Mouse (Mus musculus): ENCODE results near the gene Mknk2. TPM values are rescaled to one million over a fixed set of nuclear protein-coding genes. Genes with fewer than 3 reads are reported as not detected.

Gene Mknk2
- polyA plus RNA-seq (2016; fragmentation: Nextera tagmentation; extraction: Ambion mirVana): 86.5 and 88.5 TPM in 2 replicates

- Histone ChIP-seq H3K27ac (peak within 1 kb of the TSS; percentile 93), H3K9me3 (no peaks in the 10 kb centered on the region), H3K4me2 (replicated peaks) (peak within 1 kb of the TSS; percentile 89), H3K36me3 (peaks cover 14% of the 10 kb centered on the region; the same call in 1 of the 2 replicates), H3K4me3 (peak within 1 kb of the TSS; percentile 68), H3K9ac (peak within 1 kb of the TSS; percentile 68), H3K27me3 (replicated peaks) (no peaks in the 10 kb centered on the region), H3K4me1 (peaks cover 52% of the 10 kb centered on the region)
- WGBS: 33% methylated on average over 8 of the region's 8 CpGs
- ATAC-seq (ENCODE audit: low FRiP score, low read depth): no peak
These were observed at the start of gene Mknk2 for GRCm38 (mm10) chr10:80677942-80678436. Mknk2 (minus strand) TSS chr10:80678112.

GRCm38 (mm10) chr10:80717281-80717680 is 39.4 kb upstream of the Mknk2 start:
- Histone ChIP-seq H3K9me3 (no peaks in the 10 kb centered on the region), H3K4me1 (no peaks in the 10 kb centered on the region), H3K9ac (no peak overlapping the region), H3K27me3 (replicated peaks) (no peaks in the 10 kb centered on the region), H3K27ac (no peak overlapping the region), H3K36me3 (peaks cover 98% of the 10 kb centered on the region), H3K4me3 (no peak overlapping the region), H3K4me2 (replicated peaks) (no peak overlapping the region)
- ATAC-seq (ENCODE audit: low FRiP score, low read depth): no peak
- 84% methylated on average over 1 of the region's 1 CpGs for WGBS

- ATAC-seq (ENCODE audit: low FRiP score, low read depth): no peak
- H3K36me3 ChIP-seq: peaks cover 99% of the 10 kb centered on the region
- WGBS: 91% methylated on average over 3 of the region's 3 CpGs
These were observed 32.9 kb upstream of the Mknk2 start for GRCm38 (mm10) chr10:80710834-80711233.

GRCm38 (mm10) chr10:80705479-80705878 is 27.6 kb upstream of the Mknk2 start:
- Histone ChIP-seq H3K4me1 (peaks cover 23% of the 10 kb centered on the region), H3K4me2 (replicated peaks) (no peak overlapping the region), H3K4me3 (no peak overlapping the region), H3K27me3 (replicated peaks) (no peaks in the 10 kb centered on the region), H3K36me3 (peaks cover 50% of the 10 kb centered on the region), H3K9ac (no peak overlapping the region), H3K27ac (no peak overlapping the region), H3K9me3 (no peaks in the 10 kb centered on the region)
- ATAC-seq (ENCODE audit: low FRiP score, low read depth): no peak
- 88% methylated on average over 3 of the region's 3 CpGs for WGBS

More at GRCm38 (mm10) chr10:80710834-80711233, 32.9 kb upstream of the Mknk2 start:
- no peak overlapping the region for H3K9ac ChIP-seq
- H3K4me3 ChIP-seq: no peak overlapping the region
- no peaks in the 10 kb centered on the region for H3K4me1 ChIP-seq
- H3K27me3 ChIP-seq (replicated peaks): no peaks in the 10 kb centered on the region
- H3K9me3 ChIP-seq: no peaks in the 10 kb centered on the region
- no peak overlapping the region for H3K4me2 ChIP-seq (replicated peaks)
- H3K27ac ChIP-seq: no peak overlapping the region

GRCm38 (mm10) chr10:80705033-80705432 is 27.1 kb upstream of the Mknk2 start:
- Histone ChIP-seq H3K9ac (0 out of 2 replicates have a peak overlapping the region, but pooled peaks have one; percentile 26), H3K4me2 (replicated peaks) (no peak overlapping the region), H3K27me3 (replicated peaks) (no peaks in the 10 kb centered on the region), H3K36me3 (peaks cover 46% of the 10 kb centered on the region), H3K4me1 (peaks cover 26% of the 10 kb centered on the region), H3K4me3 (no peak overlapping the region), H3K9me3 (no peaks in the 10 kb centered on the region), H3K27ac (no peak overlapping the region)
- no peak for ATAC-seq (ENCODE audit: low FRiP score, low read depth)
- 72% methylated on average over 3 of the region's 3 CpGs for WGBS

GRCm38 (mm10) chr10:80704418-80704817 is 26.5 kb upstream of the Mknk2 start:
- Histone ChIP-seq H3K36me3 (peaks cover 40% of the 10 kb centered on the region), H3K4me3 (no peak overlapping the region), H3K4me2 (replicated peaks) (0 out of 2 replicates have a peak overlapping the region, but pooled peaks have one; percentile 9), H3K9ac (no peak overlapping the region), H3K9me3 (no peaks in the 10 kb centered on the region), H3K4me1 (peaks cover 30% of the 10 kb centered on the region), H3K27ac (no peak overlapping the region), H3K27me3 (replicated peaks) (no peaks in the 10 kb centered on the region)
- 95% methylated on average over 5 of the region's 5 CpGs for WGBS
- ATAC-seq (ENCODE audit: low FRiP score, low read depth): no peak

- WGBS: 85% methylated on average over 5 of the region's 5 CpGs
- H3K9me3 ChIP-seq: no peaks in the 10 kb centered on the region
- H3K4me1 ChIP-seq: peaks cover 30% of the 10 kb centered on the region
- no peaks in the 10 kb centered on the region for H3K27me3 ChIP-seq (replicated peaks)
- no peak overlapping the region for H3K27ac ChIP-seq
- H3K4me2 ChIP-seq (replicated peaks): peak overlapping the region; percentile 83
- H3K9ac ChIP-seq: peak overlapping the region; percentile 54; the same call in 1 of the 2 replicates
- H3K4me3 ChIP-seq: peak overlapping the region; percentile 67; the same call in 1 of the 2 replicates
- peaks cover 32% of the 10 kb centered on the region for H3K36me3 ChIP-seq
- no peak for ATAC-seq (ENCODE audit: low FRiP score, low read depth)
These were observed 25.7 kb upstream of the Mknk2 start for GRCm38 (mm10) chr10:80703643-80704042.

GRCm38 (mm10) chr10:80702536-80703390 is 24.9 kb upstream of the Mknk2 start:
- Histone ChIP-seq H3K36me3 (peaks cover 23% of the 10 kb centered on the region), H3K27me3 (replicated peaks) (no peaks in the 10 kb centered on the region), H3K9ac (peak overlapping the region; percentile 54), H3K27ac (peak overlapping the region; percentile 47), H3K4me3 (peak overlapping the region; percentile 67), H3K4me2 (replicated peaks) (peak overlapping the region; percentile 83), H3K4me1 (peaks cover 30% of the 10 kb centered on the region), H3K9me3 (no peaks in the 10 kb centered on the region)
- peak; percentile 88 for ATAC-seq (ENCODE audit: low FRiP score, low read depth)
- WGBS: 2% methylated on average over 47 of the region's 47 CpGs

GRCm38 (mm10) chr10:80701721-80702535 is 24.0 kb upstream of the Mknk2 start, which contains the start of the genes Mob3a and Izumo4:
Mob3a (minus strand) TSS chr10:80701977.
Izumo4 (plus strand) TSS chr10:80702184.
- H3K27ac ChIP-seq: peak within 1 kb of the TSS; percentile 72
- peak; percentile 96 for ATAC-seq (ENCODE audit: low FRiP score, low read depth)
- peaks cover 30% of the 10 kb centered on the region for H3K4me1 ChIP-seq
- peak within 1 kb of the TSS; percentile 67 for H3K4me3 ChIP-seq
- no peaks in the 10 kb centered on the region for H3K9me3 ChIP-seq
- peaks cover 15% of the 10 kb centered on the region for H3K36me3 ChIP-seq
- peak within 1 kb of the TSS; percentile 83 for H3K4me2 ChIP-seq (replicated peaks)
- no peaks in the 10 kb centered on the region for H3K27me3 ChIP-seq (replicated peaks)
- under 1% methylated on average over 59 of the region's 59 CpGs for WGBS
- H3K9ac ChIP-seq: peak within 1 kb of the TSS; percentile 69

GRCm38 (mm10) chr10:80700732-80701131 is 22.8 kb upstream of the Mknk2 start:
- H3K36me3 ChIP-seq: peaks cover 6% of the 10 kb centered on the region

GRCm38 (mm10) chr10:80700038-80700504 is 22.2 kb upstream of the Mknk2 start:
- no peak overlapping the region for H3K4me3 ChIP-seq
- H3K9me3 ChIP-seq: no peaks in the 10 kb centered on the region
- H3K36me3 ChIP-seq: 0 out of 2 replicates have a peak, but pooled peaks cover 3% of the 10 kb centered on the region
- H3K9ac ChIP-seq: no peak overlapping the region
- no peak overlapping the region for H3K27ac ChIP-seq
- H3K4me2 ChIP-seq (replicated peaks): peak overlapping the region; percentile 83
- ATAC-seq (ENCODE audit: low FRiP score, low read depth): no peak
- no peaks in the 10 kb centered on the region for H3K27me3 ChIP-seq (replicated peaks)
- peaks cover 30% of the 10 kb centered on the region for H3K4me1 ChIP-seq
- 86% methylated on average over 7 of the region's 7 CpGs for WGBS

More at GRCm38 (mm10) chr10:80700732-80701131, 22.8 kb upstream of the Mknk2 start:
- no peak for ATAC-seq (ENCODE audit: low FRiP score, low read depth)
- Histone ChIP-seq H3K4me3 (peak overlapping the region; percentile 67), H3K9ac (peak overlapping the region; percentile 42; the same call in 1 of the 2 replicates), H3K9me3 (no peaks in the 10 kb centered on the region), H3K4me2 (replicated peaks) (peak overlapping the region; percentile 83), H3K4me1 (peaks cover 30% of the 10 kb centered on the region), H3K27ac (no peak overlapping the region), H3K27me3 (replicated peaks) (no peaks in the 10 kb centered on the region)
- WGBS: 50% methylated on average over 4 of the region's 4 CpGs
